Mouse (Mus musculus) forebrain, postnatal 0 days (tissue): Measurements from ENCODE around the gene Fance. TPM values are rescaled to one million over a fixed set of nuclear protein-coding genes. Genes with fewer than 3 reads are reported as not detected.
"Not testable (repeated sequence)": the region's sequence is repeated elsewhere in the genome, so short reads cannot be mapped to it uniquely, and the experiment has no call there.

Experiments used
- ATAC-seq: fragments of 200-750 bp; cut with Nextera tagmentation; 2 replicates; pipeline ENCODE4 v1.8.0; 2017; ENCODE audit warnings: mild to moderate bottlenecking, moderate library complexity
- DNase-seq: peaks from one replicate; pipeline ENCODE4 v3.0.0-alpha.2; 2015
- H3K27ac ChIP-seq: fragments of 300-500 bp; sonication (generic); 2 replicates; pipeline ENCODE4 v1.5.1; 2014; ENCODE audit warnings: low read depth, mild to moderate bottlenecking, antibody characterized with exemption, low read length, moderate library complexity, mixed read lengths
- H3K27me3 ChIP-seq: fragments of 300-500 bp; sonication (generic); 2 replicates; pipeline ENCODE4 v1.6.1; 2014; ENCODE audit warnings: mild to moderate bottlenecking, low read length, mixed read lengths; ENCODE audit not compliant: insufficient read depth
- H3K36me3 ChIP-seq: fragments of 300-500 bp; sonication (generic); 2 replicates; pipeline ENCODE4 v1.6.1; 2014; ENCODE audit warnings: mild to moderate bottlenecking, moderate library complexity; ENCODE audit not compliant: insufficient read depth
- H3K4me1 ChIP-seq: fragments of 300-500 bp; sonication (generic); 2 replicates; pipeline ENCODE4 v1.6.1; 2014; ENCODE audit warnings: antibody characterized with exemption; ENCODE audit not compliant: insufficient read depth
- H3K4me2 ChIP-seq: fragments of 300-500 bp; sonication (generic); 2 replicates; pipeline ENCODE4 v1.6.1; 2014; ENCODE audit warnings: low read depth, mild to moderate bottlenecking, moderate library complexity
- H3K4me3 ChIP-seq: fragments of 300-500 bp; sonication (generic); 2 replicates; pipeline ENCODE4 v1.5.1; 2014; ENCODE audit warnings: low read depth, low read length, mixed read lengths
- H3K9ac ChIP-seq: fragments of 300-500 bp; sonication (generic); 2 replicates; pipeline ENCODE4 v1.6.1; 2014; ENCODE audit warnings: mild to moderate bottlenecking
- H3K9me3 ChIP-seq: fragments of 300-500 bp; sonication (generic); 2 replicates; pipeline ENCODE4 v1.6.1; 2016; ENCODE audit warnings: low read length
- CTCF ChIP-seq: sonication (generic); IDR thresholded peaks from 2 replicates; pipeline ENCODE4 v1.5.1; 2016; ENCODE audit warnings: antibody characterized with exemption, control low read depth, low read depth
- WGBS: fragments of 180-500 bp; shearing (Covaris S2); extraction: QIAGEN DNeasy Blood & Tissue Kit; methylation state at CpG from one replicate; pipeline ENCODE4 v1.1.7; 2014; 5-methylcytosine and 5-hydroxymethylcytosine counted together
- polyA plus RNA-seq: library from polyadenylated mRNA; unstranded; fragments of >200 nt; fragmentation: Nextera tagmentation; extraction: Ambion mirVana; gene quantifications from 2 replicates; pipeline ENCODE4 v1.2.1, GENCODE M21; 2015
- total RNA-seq: library from RNA; depleted of rRNA; stranded (reverse); fragments of >200 nt; gene quantifications from 2 replicates; pipeline ENCODE4 v1.2.3, GENCODE M21; 2014

The Fance gene
- total and polyA plus RNA-seq, 2 experiments from 2014 or later = 31.2 to 35.2 TPM

- no peak for TF ChIP-seq CTCF
- Histone ChIP-seq H3K36me3 (no peaks in the 10 kb centered on the region), H3K4me1 (no peaks in the 10 kb centered on the region), H3K9ac (no peak overlapping the region), H3K4me2 (no peak overlapping the region), H3K4me3 (no peak overlapping the region), H3K9me3 (no peaks in the 10 kb centered on the region), H3K27me3 (peaks cover 11% of the 10 kb centered on the region), H3K27ac (no peak overlapping the region)
- WGBS = 87% methylated on average over 12 of the region's 12 CpGs
- DNase-seq (no peak), ATAC-seq (no peak)
These were observed 42.6 kb downstream of the Fance start for GRCm38 (mm10) chr17:28355871-28356270.

DNA sequence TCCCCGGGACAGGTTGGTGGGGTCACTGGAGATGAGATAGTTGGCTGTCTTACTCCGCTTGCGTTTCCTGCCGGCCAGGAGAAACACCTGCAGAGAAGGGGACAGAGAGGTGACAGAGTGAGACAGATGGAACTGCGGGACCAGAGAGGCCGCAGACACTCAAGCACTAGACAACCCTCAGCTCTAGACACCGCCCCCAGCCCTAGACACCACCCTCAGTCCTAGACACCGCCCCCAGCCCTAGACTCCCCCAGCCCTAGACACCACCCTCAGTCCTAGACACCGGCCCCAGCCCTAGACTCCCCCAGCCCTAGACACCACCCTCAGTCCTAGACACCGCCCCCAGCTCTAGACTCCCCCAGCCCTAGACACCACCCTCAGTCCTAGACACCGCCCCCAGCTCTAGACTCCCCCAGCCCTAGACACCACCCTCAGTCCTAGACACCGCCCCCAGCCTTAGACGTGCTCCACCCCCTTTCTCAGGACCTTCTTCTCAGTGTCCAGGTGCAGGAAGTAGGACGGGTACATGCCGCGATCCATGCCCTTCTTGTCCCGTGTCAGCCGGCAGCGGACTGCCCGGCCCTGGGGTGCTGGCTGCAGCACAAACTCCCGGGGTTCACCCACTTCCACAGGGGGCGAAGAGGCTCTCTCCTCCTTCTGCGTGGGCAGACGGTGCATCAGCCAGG is 45.4 kb downstream of the Fance start:
- not testable (repeated sequence) for H3K27ac ChIP-seq, H3K36me3 ChIP-seq, DNase-seq, H3K9ac ChIP-seq, H3K9me3 ChIP-seq, H3K4me3 ChIP-seq, ATAC-seq, H3K4me2 ChIP-seq, H3K4me1 ChIP-seq
- WGBS = 19% methylated on average over 22 of the region's 24 CpGs
- peaks cover 21% of the 10 kb centered on the region for H3K27me3 ChIP-seq

- H3K27ac ChIP-seq = no peak overlapping the region
- no peak overlapping the region for H3K4me2 ChIP-seq
- H3K9me3 ChIP-seq = no peaks in the 10 kb centered on the region
- no peak for TF ChIP-seq CTCF
- H3K4me1 ChIP-seq = 0 out of 2 replicates have a peak, but pooled peaks cover 9% of the 10 kb centered on the region
- no peak overlapping the region for H3K4me3 ChIP-seq
- DNase-seq = no peak
- ATAC-seq = no peak
- peaks cover 38% of the 10 kb centered on the region for H3K27me3 ChIP-seq
- H3K9ac ChIP-seq = no peak overlapping the region
- 83% methylated on average over 9 of the region's 9 CpGs for WGBS
- no peaks in the 10 kb centered on the region for H3K36me3 ChIP-seq
These were observed 47.4 kb downstream of the Fance start for GRCm38 (mm10) chr17:28360531-28361277.

- Histone ChIP-seq H3K4me3 (peak overlapping the region; percentile 16; the same call in 1 of the 2 replicates), H3K27me3 (peaks cover 42% of the 10 kb centered on the region), H3K36me3 (no peaks in the 10 kb centered on the region), H3K4me2 (peak overlapping the region; percentile 39), H3K9me3 (no peaks in the 10 kb centered on the region), H3K27ac (no peak overlapping the region), H3K9ac (no peak overlapping the region), H3K4me1 (0 out of 2 replicates have a peak, but pooled peaks cover 9% of the 10 kb centered on the region)
- WGBS = 34% methylated on average over 11 of the region's 11 CpGs
- no peak for ATAC-seq
- DNase-seq = no peak
- TF ChIP-seq CTCF = no peak
These were observed 48.8 kb downstream of the Fance start for GRCm38 (mm10) chr17:28361921-28362652.

DNA sequence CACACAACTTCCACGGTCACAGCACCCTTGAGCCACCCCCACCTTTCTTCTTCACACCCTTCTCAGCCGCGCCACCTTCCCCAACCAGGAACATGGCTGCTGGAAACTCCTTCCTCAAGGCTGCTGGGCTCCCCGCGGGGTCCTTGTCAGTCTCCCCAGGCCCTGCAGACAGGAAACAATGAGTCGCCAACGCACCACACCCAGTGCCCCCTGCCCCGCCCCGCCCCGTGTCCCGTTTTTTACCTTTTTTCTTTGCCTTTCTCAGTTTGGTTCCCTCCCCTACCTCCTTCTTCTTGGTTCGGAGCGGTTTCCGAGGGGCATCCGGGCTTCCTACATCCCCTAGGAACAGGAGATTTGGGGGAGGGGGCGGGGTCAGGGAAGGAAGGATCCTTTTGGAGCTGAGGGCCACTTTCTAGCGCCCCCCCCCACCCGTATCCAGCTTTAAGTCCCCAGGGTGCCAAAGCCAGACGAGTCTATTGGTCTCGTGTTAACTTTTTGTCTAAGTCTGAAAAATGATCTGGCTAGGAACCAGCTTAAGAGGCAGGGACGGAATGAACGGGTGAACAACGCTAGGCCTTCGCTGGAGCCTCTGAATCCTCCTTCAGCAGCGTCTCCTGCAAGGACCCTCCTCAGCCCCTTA is 49.5 kb downstream of the Fance start:
- no peak for TF ChIP-seq CTCF
- no peak overlapping the region for H3K27ac ChIP-seq
- H3K36me3 ChIP-seq = no peaks in the 10 kb centered on the region
- H3K4me3 ChIP-seq = peak overlapping the region; percentile 16; the same call in 1 of the 2 replicates
- H3K4me2 ChIP-seq = peak overlapping the region; percentile 39
- 3% methylated on average over 25 of the region's 25 CpGs for WGBS
- no peak for ATAC-seq
- DNase-seq = no peak
- peaks cover 42% of the 10 kb centered on the region for H3K27me3 ChIP-seq
- no peaks in the 10 kb centered on the region for H3K9me3 ChIP-seq
- H3K4me1 ChIP-seq = 0 out of 2 replicates have a peak, but pooled peaks cover 9% of the 10 kb centered on the region
- no peak overlapping the region for H3K9ac ChIP-seq

DNA sequence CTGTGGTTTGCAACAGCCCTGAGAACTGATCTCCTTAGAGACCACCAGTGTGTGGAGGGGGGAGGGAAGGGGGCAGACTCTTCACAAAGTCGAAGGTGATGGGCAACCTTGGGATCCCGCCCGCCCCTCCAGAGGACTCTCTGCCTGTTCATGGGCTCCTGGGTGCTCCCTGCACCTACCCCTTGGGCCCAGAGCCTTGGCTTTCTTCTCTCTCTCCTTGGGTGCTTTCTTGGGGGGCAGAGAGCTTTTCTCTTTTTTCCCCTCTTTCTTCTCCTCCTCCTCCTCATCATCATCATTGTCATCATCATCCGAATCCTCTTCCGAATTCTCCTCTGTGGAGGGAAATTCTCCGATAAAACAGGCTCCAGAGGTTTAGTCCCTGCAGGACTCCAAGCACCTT is 50.2 kb downstream of the Fance start:
- ATAC-seq (no peak), DNase-seq (no peak)
- no peak overlapping the region for H3K27ac ChIP-seq
- TF ChIP-seq CTCF = no peak
- H3K4me1 ChIP-seq = 0 out of 2 replicates have a peak, but pooled peaks cover 9% of the 10 kb centered on the region
- H3K36me3 ChIP-seq = no peaks in the 10 kb centered on the region
- H3K27me3 ChIP-seq = peaks cover 38% of the 10 kb centered on the region
- H3K9ac ChIP-seq = no peak overlapping the region
- no peaks in the 10 kb centered on the region for H3K9me3 ChIP-seq
- WGBS = 26% methylated on average over 6 of the region's 6 CpGs
- no peak overlapping the region for H3K4me2 ChIP-seq
- no peak overlapping the region; the same call in 1 of the 2 replicates for H3K4me3 ChIP-seq
